Mouse (Mus musculus) embryonic facial prominence, embryonic 15.5 days (tissue): ENCODE data around the gene Nck1. TPM values are rescaled to one million over a fixed set of nuclear protein-coding genes. Genes with fewer than 3 reads are reported as not detected.

ENCODE experiments used
- ATAC-seq: fragments of 200-750 bp; cut with Nextera tagmentation; 2 replicates; pipeline ENCODE4 v1.8.0; 2017; ENCODE audit warnings: low read depth, moderate TSS enrichment; ENCODE audit not compliant: insufficient number of reproducible peaks, low FRiP score, low TSS enrichment
- H3K27ac ChIP-seq: fragments of 300-500 bp; sonication (generic); replicated peaks from 2 replicates; pipeline ENCODE4 v1.5.1; 2015; ENCODE audit warnings: mild to moderate bottlenecking, inconsistent platforms
- H3K27me3 ChIP-seq: fragments of 300-500 bp; sonication (generic); 2 replicates; pipeline ENCODE4 v1.6.1; 2015; ENCODE audit warnings: inconsistent platforms
- H3K36me3 ChIP-seq: fragments of 300-500 bp; sonication (generic); 2 replicates; pipeline ENCODE4 v1.6.1; 2015; ENCODE audit warnings: mild to moderate bottlenecking, inconsistent platforms
- H3K4me1 ChIP-seq: fragments of 300-500 bp; sonication (generic); 2 replicates; pipeline ENCODE4 v1.6.1; 2015; ENCODE audit warnings: inconsistent platforms
- H3K4me2 ChIP-seq: fragments of 300-500 bp; sonication (generic); replicated peaks from 2 replicates; pipeline ENCODE4 v1.6.1; 2015; ENCODE audit warnings: mild to moderate bottlenecking, inconsistent platforms
- H3K4me3 ChIP-seq: fragments of 300-500 bp; sonication (generic); replicated peaks from 2 replicates; pipeline ENCODE4 v1.5.1; 2015; ENCODE audit warnings: mild to moderate bottlenecking, inconsistent platforms
- H3K9ac ChIP-seq: fragments of 300-500 bp; sonication (generic); 2 replicates; pipeline ENCODE4 v1.6.1; 2015; ENCODE audit warnings: inconsistent platforms
- H3K9me3 ChIP-seq: fragments of 300-500 bp; sonication (generic); replicated peaks from 2 replicates; pipeline ENCODE4 v1.6.1; 2016; ENCODE audit warnings: inconsistent platforms
- WGBS: fragments of 180-500 bp; shearing (Covaris S2); methylation state at CpG from one replicate; pipeline ENCODE4 v1.1.7; 2015; 5-methylcytosine and 5-hydroxymethylcytosine counted together
- polyA plus RNA-seq: library from polyadenylated mRNA; unstranded; fragments of >200 nt; fragmentation: Nextera tagmentation; extraction: Ambion mirVana; gene quantifications from 2 replicates; pipeline ENCODE4 v1.2.1, GENCODE M21; 2015

Gene Nck1
- 63.6 and 64.2 TPM in 2 replicates for polyA plus RNA-seq

DNA sequence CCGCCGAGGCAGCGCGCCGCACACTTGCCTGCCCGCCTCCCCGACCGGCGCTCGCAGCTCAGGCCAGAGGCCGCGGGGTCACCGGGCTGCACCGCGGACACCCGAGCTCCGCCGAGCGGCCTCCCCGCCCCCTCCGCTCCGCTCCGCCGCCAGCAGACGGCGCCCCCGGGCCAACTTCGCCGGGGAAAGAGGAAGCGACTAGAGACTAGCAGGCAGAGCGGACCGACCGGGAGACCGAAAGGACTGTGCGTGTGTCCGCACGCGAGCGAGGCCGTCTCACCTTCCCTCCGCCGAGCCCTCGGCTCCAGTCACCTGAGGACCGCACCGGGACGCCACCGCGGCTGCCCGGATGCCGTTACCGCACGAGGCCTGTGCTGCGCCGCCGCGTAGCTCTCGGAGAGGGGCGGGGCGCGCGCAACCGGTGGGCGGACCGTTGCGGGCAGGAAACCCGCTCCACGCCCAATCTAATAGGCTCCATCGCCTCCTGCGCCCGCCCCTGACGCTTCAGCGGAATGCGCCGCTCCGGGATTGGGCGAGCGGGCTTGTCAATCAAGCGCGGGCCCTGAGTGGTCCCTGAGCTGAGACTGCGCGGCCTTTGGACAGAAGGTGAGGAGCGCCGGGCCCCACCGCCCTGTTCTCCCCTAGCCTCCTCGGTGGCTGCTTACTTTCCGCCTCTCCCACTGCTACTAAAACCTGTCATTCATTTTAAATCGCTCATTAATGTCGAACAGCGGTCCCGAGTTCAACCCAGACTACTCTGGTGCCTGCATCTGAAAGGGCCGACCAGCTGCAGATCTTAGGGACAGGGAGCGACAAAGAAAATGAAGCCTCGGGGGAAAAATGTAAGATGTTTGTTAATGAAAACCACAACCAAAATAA lies at the start of gene Nck1:
Gene Nck1 (minus strand): TSS at position 420 of the 879 bp plus-strand sequence.
- H3K36me3 ChIP-seq = peaks cover 8% of the 10 kb centered on the region
- peak within 1 kb of the TSS; percentile 99 for H3K4me3 ChIP-seq
- H3K27me3 ChIP-seq = no peaks in the 10 kb centered on the region
- H3K4me2 ChIP-seq = peak within 1 kb of the TSS; percentile 76
- peak within 1 kb of the TSS; percentile 93 for H3K27ac ChIP-seq
- ATAC-seq = peak; percentile 100
- under 1% methylated on average over 93 of the region's 93 CpGs for WGBS
- peak within 1 kb of the TSS; percentile 76 for H3K9ac ChIP-seq
- peaks cover 7% of the 10 kb centered on the region for H3K4me1 ChIP-seq
- H3K9me3 ChIP-seq = 0 out of 2 replicates have a peak, but pooled peaks cover 3% of the 10 kb centered on the region

GRCm38 (mm10) chr9:100590462-100590861 lies 44.5 kb upstream of the Nck1 start:
- Histone ChIP-seq H3K9me3 (no peaks in the 10 kb centered on the region), H3K36me3 (no peaks in the 10 kb centered on the region), H3K9ac (no peak overlapping the region), H3K4me3 (no peak overlapping the region), H3K27me3 (no peaks in the 10 kb centered on the region), H3K4me2 (no peak overlapping the region), H3K4me1 (no peaks in the 10 kb centered on the region), H3K27ac (no peak overlapping the region)
- no peak for ATAC-seq
- 50% methylated on average over 4 of the region's 4 CpGs for WGBS

DNA sequence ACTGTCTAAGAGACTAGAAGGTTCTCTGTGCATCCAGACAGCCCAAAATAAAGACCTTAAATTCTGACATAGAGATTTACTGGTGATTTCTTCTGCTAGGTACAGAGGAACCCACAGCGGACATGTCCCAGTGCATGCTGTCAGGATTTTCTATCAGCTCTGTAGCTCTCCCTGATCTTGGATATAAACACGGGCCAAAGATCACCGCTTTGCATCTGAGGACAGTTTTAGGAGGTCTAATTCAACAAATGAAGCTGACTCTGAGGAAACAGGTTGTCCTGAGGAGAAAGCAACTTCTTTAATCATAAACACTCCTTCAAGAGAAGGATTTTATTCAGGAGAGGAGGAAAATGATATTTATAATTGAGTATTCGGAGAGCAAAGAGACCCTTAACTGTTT lies 38.1 kb upstream of the Nck1 start:
- Histone ChIP-seq H3K9me3 (no peaks in the 10 kb centered on the region), H3K27ac (no peak overlapping the region), H3K36me3 (no peaks in the 10 kb centered on the region), H3K4me3 (no peak overlapping the region), H3K9ac (no peak overlapping the region), H3K4me2 (no peak overlapping the region), H3K4me1 (peaks cover 9% of the 10 kb centered on the region; the same call in 1 of the 2 replicates), H3K27me3 (no peaks in the 10 kb centered on the region)
- ATAC-seq = no peak
- 75% methylated on average over 4 of the region's 4 CpGs for WGBS

- Histone ChIP-seq H3K27ac (peak overlapping the region; percentile 52), H3K9me3 (no peaks in the 10 kb centered on the region), H3K4me2 (peak overlapping the region; percentile 6; the same call in 1 of the 2 replicates), H3K4me1 (peaks cover 9% of the 10 kb centered on the region; the same call in 1 of the 2 replicates), H3K9ac (no peak overlapping the region), H3K27me3 (no peaks in the 10 kb centered on the region), H3K36me3 (no peaks in the 10 kb centered on the region), H3K4me3 (no peak overlapping the region)
- WGBS = 53% methylated on average over 13 of the region's 13 CpGs
- peak; percentile 66 for ATAC-seq
These were observed 37.1 kb upstream of the Nck1 start for GRCm38 (mm10) chr9:100582883-100583575.

DNA sequence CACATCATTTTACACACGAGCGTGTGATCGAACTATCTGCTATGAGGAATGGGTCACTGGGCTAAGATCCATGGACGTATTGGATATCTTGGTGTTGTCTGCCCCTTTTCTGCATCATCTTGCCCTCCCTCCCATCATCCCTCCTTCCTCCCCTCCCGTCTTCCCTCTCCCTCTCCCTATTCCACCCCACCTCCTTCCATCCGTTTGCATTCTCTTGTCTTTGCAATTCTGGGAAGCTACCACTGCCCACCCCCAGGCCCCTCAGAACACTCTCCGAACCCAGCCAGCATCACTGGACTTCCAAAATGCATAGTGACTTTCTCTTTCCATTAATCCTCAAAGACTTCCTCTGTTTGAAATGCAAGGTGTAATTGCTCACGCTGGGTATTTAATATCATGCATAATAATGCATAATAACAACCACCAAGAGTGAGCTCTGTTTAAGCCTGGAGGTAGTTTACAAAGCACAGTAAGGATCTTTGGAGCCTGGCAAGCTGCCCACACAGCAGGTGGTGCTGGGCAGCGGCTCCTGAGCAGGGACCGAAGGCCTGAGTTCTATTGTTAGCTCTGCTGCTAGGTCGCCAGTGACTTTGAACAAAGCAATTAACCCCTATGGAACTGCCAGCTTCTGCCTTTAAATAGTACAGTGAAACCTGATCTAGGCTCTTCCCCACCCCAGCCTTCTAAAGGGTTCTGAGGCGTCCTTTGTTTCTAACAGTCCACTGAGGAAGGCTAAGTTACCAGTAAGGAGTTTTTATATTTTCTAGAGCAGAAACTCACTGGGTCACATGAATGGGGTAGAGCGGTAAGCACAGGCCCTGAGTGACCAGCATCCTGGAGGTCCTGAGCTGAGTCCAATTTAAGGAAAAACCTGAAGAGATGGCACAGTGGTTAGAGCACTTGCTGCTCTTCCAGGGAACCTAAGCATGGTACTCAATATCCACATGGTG lies 35.9 kb upstream of the Nck1 start:
- no peak overlapping the region for H3K27ac ChIP-seq

DNA sequence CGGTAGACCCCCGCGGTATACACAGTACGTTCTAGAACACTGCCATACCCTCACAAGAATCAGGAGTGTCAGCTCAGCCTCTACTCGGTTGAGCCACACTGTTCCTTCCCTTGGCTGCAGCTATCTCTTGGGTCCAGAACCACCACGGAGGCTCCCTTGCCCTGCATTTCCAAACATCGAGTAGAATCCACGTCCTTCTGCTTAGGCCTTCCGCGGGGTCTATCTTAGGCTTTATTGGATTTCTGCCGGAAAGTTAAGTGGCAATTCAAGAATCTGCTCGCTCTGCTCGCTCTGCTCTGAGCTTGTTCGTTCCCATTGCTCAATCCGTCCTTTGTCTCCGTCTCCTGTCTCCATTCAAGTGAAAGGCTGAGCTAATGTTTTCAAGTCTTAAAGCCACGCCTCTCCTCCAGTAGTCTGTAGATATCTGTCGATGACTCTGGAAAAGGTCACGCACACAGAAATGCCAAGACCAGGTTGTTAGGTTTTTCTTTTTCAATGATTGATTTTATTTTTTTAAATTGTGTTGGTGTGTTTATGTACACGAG lies 34.3 kb upstream of the Nck1 start:
- ATAC-seq = no peak
- H3K27ac ChIP-seq = no peak overlapping the region

More for the DNA sequence above, 35.9 kb upstream of the Nck1 start:
- Histone ChIP-seq H3K4me2 (no peak overlapping the region), H3K36me3 (no peaks in the 10 kb centered on the region), H3K27me3 (no peaks in the 10 kb centered on the region), H3K4me1 (peaks cover 9% of the 10 kb centered on the region; the same call in 1 of the 2 replicates), H3K9ac (no peak overlapping the region), H3K4me3 (no peak overlapping the region), H3K9me3 (no peaks in the 10 kb centered on the region)
- WGBS = 42% methylated on average over 13 of the region's 13 CpGs
- ATAC-seq = peak; percentile 79

GRCm38 (mm10) chr9:100573942-100574341 lies 28.0 kb upstream of the Nck1 start:
- Histone ChIP-seq H3K27ac (no peak overlapping the region), H3K4me1 (peaks cover 11% of the 10 kb centered on the region), H3K4me2 (no peak overlapping the region), H3K9ac (no peak overlapping the region), H3K27me3 (no peaks in the 10 kb centered on the region), H3K4me3 (no peak overlapping the region), H3K9me3 (no peaks in the 10 kb centered on the region), H3K36me3 (no peaks in the 10 kb centered on the region)
- WGBS = 35% methylated on average over 5 of the region's 5 CpGs
- ATAC-seq = no peak

More for the DNA sequence above, 34.3 kb upstream of the Nck1 start:
- Histone ChIP-seq H3K9ac (no peak overlapping the region), H3K4me2 (no peak overlapping the region), H3K4me1 (peaks cover 9% of the 10 kb centered on the region; the same call in 1 of the 2 replicates), H3K4me3 (no peak overlapping the region), H3K36me3 (no peaks in the 10 kb centered on the region), H3K9me3 (no peaks in the 10 kb centered on the region), H3K27me3 (no peaks in the 10 kb centered on the region)
- 62% methylated on average over 20 of the region's 20 CpGs for WGBS

DNA sequence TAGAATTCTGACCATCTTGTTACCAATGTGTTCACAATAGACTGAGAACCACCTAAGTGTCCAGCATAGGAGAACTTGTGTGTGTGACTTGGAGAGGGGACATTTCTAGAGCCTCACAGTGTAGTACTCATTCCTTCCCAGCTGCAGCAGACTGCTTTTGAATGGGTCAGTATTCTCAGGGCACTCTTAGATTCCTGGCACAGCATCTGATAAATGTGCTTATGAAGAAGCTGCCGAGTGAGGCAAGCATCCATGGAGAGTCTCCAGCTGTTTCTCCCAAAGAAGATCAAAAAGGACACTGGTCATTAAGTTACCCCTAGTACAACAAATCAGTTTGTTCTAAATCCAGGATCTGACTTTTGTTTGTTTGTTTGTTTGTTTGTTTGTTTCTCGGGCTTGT lies 27.4 kb upstream of the Nck1 start:
- no peak for ATAC-seq
- H3K27me3 ChIP-seq = no peaks in the 10 kb centered on the region
- H3K4me2 ChIP-seq = no peak overlapping the region
- no peaks in the 10 kb centered on the region for H3K36me3 ChIP-seq
- H3K4me3 ChIP-seq = no peak overlapping the region
- peaks cover 11% of the 10 kb centered on the region for H3K4me1 ChIP-seq
- H3K27ac ChIP-seq = no peak overlapping the region
- H3K9ac ChIP-seq = no peak overlapping the region
- 72% methylated on average over 2 of the region's 2 CpGs for WGBS
- H3K9me3 ChIP-seq = no peaks in the 10 kb centered on the region

DNA sequence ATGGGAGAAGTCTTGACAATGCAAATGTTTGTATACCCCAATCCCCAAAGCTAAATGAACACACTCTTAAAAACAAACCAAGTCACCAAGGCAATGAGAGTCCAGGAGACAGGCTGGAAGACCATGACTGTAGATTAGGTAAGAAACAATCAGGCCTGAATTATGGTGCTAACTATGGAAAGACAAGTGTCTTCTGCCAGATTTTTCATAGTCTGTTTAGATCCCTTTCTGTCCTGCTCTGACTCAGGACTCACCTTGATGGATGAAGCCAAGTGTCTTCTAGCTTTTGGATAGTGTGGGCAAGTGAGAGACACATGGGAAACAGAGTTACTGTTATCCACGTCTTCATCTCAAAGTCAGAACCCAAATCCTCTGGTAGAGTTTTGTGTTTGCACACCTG lies 25.6 kb upstream of the Nck1 start:
- H3K27me3 ChIP-seq = no peaks in the 10 kb centered on the region
- peaks cover 11% of the 10 kb centered on the region for H3K4me1 ChIP-seq
- H3K27ac ChIP-seq = no peak overlapping the region
- H3K36me3 ChIP-seq = no peaks in the 10 kb centered on the region
- H3K9ac ChIP-seq = no peak overlapping the region
- no peak overlapping the region; the same call in 1 of the 2 replicates for H3K4me3 ChIP-seq
- no peaks in the 10 kb centered on the region for H3K9me3 ChIP-seq
- 67% methylated on average over 1 of the region's 1 CpGs for WGBS
- no peak for ATAC-seq
- H3K4me2 ChIP-seq = peak overlapping the region; percentile 96; the same call in 1 of the 2 replicates

- Histone ChIP-seq H3K27me3 (no peaks in the 10 kb centered on the region), H3K9me3 (no peaks in the 10 kb centered on the region), H3K4me2 (peak within 1 kb of the TSS; percentile 96), H3K36me3 (no peaks in the 10 kb centered on the region), H3K9ac (peak within 1 kb of the TSS; percentile 53), H3K27ac (0 out of 2 replicates have a peak within 1 kb of the TSS, but pooled peaks have one; percentile 1), H3K4me1 (peaks cover 11% of the 10 kb centered on the region), H3K4me3 (peak within 1 kb of the TSS; percentile 69)
- peak; percentile 80 for ATAC-seq
- WGBS = under 1% methylated on average over 55 of the region's 55 CpGs
These were observed 24.8 kb upstream of the Nck1 start, which contains the start of gene Slc35g2 for GRCm38 (mm10) chr9:100570626-100571233. Gene Slc35g2, minus strand, starts transcription at chr9:100571090.
